Mouse (Mus musculus) thymus, adult 2 months (tissue): ENCODE measurements around the gene Wnt5b. TPM values are rescaled to one million over a fixed set of nuclear protein-coding genes. Genes with fewer than 3 reads are reported as not detected.

Source experiments
- DNase-seq: peaks from one replicate; pipeline ENCODE4 v3.0.0; 2021
- H3K27ac ChIP-seq: fragments of 200-500 bp; 2 replicates; pipeline ENCODE4 v1.5.1; 2012; ENCODE audit warnings: low read length, control low read depth; ENCODE audit not compliant: control insufficient read depth, insufficient read depth
- H3K27me3 ChIP-seq: fragments of 200-500 bp; 2 replicates; pipeline ENCODE4 v1.6.1; 2012; ENCODE audit warnings: mild to moderate bottlenecking, low read length, moderate library complexity, mixed read lengths; ENCODE audit not compliant: control insufficient read depth, insufficient read depth
- H3K36me3 ChIP-seq: fragments of 200-500 bp; 2 replicates; pipeline ENCODE4 v1.6.1; 2012; ENCODE audit warnings: mild to moderate bottlenecking, low read length, moderate library complexity; ENCODE audit not compliant: control insufficient read depth, insufficient read depth
- H3K4me1 ChIP-seq: fragments of 200-500 bp; replicated peaks from 2 replicates; pipeline ENCODE4 v1.6.1; 2012; ENCODE audit warnings: low read length; ENCODE audit not compliant: control insufficient read depth, insufficient read depth
- H3K4me3 ChIP-seq: fragments of 200-500 bp; 2 replicates; pipeline ENCODE4 v1.5.1; 2012; ENCODE audit warnings: mild to moderate bottlenecking, low read length, control low read depth, moderate library complexity; ENCODE audit not compliant: control insufficient read depth, insufficient read depth
- CTCF ChIP-seq: fragments of 200-500 bp; IDR thresholded peaks from 2 replicates; pipeline ENCODE4 v1.5.1; 2012; ENCODE audit warnings: mild to moderate bottlenecking, control low read depth, low read length, moderate library complexity, borderline replicate concordance; ENCODE audit not compliant: control insufficient read depth, poor library complexity, insufficient read depth; ENCODE audit errors: extremely low read depth
- POLR2A ChIP-seq: fragments of 200-500 bp; IDR thresholded peaks from 2 replicates; pipeline ENCODE4 v1.6.1; 2012; ENCODE audit warnings: mild to moderate bottlenecking, low read length, control low read depth, moderate library complexity; ENCODE audit not compliant: control insufficient read depth, poor library complexity, insufficient read depth; ENCODE audit errors: extremely low read depth
- WGBS: fragments of 180-500 bp; shearing (Covaris S2); methylation state at CpG from one replicate; pipeline ENCODE4 v1.1.7; 2018; 5-methylcytosine and 5-hydroxymethylcytosine counted together
- polyA plus RNA-seq: library from polyadenylated mRNA; depleted of rRNA; stranded (reverse); fragments of >200 nt; gene quantifications from 2 replicates; pipeline ENCODE4 v1.2.3, GENCODE M21; 2012

Gene Wnt5b
- polyA plus RNA-seq, 1 experiment, result 6.5 TPM

DNA sequence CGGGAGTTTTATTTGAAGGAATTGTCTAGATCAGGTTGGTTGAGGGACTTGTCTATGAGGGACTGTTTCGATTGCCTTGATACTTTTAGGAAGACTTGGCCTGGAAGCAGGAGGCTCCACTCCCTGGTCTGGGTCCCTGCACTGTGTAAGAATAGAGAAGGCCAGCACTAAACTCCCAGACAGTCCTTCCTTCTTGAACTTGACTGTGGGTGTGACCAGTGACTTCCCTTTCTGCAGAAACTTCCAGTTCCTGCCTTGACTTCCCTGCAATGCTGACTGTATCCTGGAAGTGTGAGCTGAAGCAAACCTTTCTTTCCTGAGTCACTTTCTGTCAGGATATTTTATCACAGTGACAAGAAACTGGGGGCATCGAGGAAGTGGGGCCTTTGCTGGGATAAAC, 73.4 kb downstream of the Wnt5b start:
- no peak overlapping the region for H3K4me3 ChIP-seq
- no peaks in the 10 kb centered on the region for H3K36me3 ChIP-seq
- H3K4me1 ChIP-seq, result no peaks in the 10 kb centered on the region
- H3K27ac ChIP-seq, result no peak overlapping the region
- TF ChIP-seq POLR2A (no peak), CTCF (no peak)
- no peaks in the 10 kb centered on the region for H3K27me3 ChIP-seq
- DNase-seq, result no peak
- 71% methylated on average over 3 of the region's 3 CpGs for WGBS

DNA sequence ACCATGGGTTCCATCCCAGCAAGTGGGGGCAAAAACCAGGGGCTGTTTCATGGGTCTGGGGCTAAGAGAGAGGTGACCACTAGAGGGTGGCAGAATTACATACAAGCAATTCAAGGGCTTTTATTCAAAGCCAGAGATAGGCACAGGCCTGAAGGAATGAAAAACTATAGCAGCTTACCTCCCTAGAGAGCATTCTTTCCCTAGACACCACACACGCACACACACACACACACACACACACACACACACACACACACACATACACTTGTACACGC, 76.4 kb downstream of the Wnt5b start:
- WGBS, result 82% methylated on average over 2 of the region's 2 CpGs
- Histone ChIP-seq H3K4me3 (no peak overlapping the region), H3K27ac (no peak overlapping the region), H3K27me3 (no peaks in the 10 kb centered on the region), H3K4me1 (no peaks in the 10 kb centered on the region), H3K36me3 (no peaks in the 10 kb centered on the region)
- peak; percentile 35 for DNase-seq
- TF ChIP-seq CTCF (no peak), POLR2A (no peak)

DNA sequence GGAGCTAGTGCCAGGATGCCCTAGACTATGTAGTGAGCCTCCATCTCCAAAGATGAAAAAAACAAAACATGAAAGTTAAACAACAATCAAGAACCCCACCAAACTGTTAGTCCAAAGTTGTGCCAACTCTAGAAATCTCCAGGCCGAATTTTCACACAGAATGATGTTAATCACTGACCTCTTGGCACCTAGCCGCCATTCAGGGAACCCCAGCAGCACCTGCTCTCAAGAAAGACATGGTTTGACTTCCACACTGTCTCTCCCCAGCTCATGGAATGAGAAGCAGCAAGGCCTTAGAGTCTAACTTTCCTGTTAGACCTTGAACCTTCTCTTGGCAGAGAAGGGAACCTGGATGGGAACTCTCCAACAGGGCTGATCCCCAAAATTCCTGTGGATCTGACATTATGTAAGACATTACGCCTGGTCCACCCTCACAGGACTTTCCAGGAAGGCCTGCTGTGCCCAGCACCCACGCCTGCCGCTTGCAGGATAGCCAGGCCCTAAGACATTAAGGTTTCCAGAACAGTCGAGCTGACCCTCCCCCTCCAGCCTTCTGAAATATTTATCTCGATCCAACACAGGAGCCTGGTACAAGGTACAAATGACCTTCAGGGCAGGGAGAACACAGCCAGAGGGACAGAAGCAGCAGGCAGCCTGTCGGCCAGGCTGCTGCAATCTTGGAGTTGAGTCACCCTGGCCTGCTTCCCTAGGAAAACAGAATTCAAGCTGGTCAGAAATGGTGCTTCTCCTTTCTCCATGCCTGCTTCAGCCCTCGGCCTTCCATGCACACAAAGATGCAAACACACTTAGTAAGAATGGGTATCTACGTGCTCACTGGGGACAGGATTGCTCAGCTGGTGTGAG, 77.0 kb downstream of the Wnt5b start:
- TF ChIP-seq CTCF (no peak), POLR2A (no peak)
- H3K27ac ChIP-seq, result no peak overlapping the region
- 92% methylated on average over 10 of the region's 10 CpGs for WGBS
- H3K27me3 ChIP-seq, result no peaks in the 10 kb centered on the region
- H3K4me3 ChIP-seq, result no peak overlapping the region
- H3K36me3 ChIP-seq, result no peaks in the 10 kb centered on the region
- H3K4me1 ChIP-seq, result no peaks in the 10 kb centered on the region
- DNase-seq, result no peak

DNA sequence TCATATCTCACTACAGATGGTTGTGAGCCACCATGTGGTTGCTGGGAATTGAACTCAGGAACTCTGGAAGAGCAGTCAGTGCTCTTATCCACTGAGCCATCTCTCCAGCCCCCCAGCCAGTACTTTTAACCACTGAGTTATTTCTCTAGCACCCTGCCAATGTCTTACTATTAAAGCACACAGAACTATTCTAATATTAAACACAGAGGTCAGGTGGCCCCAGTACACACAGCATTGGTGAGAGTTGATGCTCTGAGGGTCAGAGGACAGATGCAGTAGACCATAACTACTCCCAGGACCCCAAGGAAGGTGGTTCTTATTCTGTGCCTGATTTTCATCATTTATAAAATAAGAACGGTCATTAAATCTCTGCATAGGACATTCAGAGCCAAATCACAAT, 78.0 kb downstream of the Wnt5b start:
- Histone ChIP-seq H3K36me3 (no peaks in the 10 kb centered on the region), H3K4me3 (no peak overlapping the region), H3K27me3 (no peaks in the 10 kb centered on the region), H3K4me1 (no peaks in the 10 kb centered on the region), H3K27ac (no peak overlapping the region)
- DNase-seq, result no peak
- WGBS, result 95% methylated on average over 1 of the region's 1 CpGs
- TF ChIP-seq POLR2A (no peak), CTCF (no peak)

DNA sequence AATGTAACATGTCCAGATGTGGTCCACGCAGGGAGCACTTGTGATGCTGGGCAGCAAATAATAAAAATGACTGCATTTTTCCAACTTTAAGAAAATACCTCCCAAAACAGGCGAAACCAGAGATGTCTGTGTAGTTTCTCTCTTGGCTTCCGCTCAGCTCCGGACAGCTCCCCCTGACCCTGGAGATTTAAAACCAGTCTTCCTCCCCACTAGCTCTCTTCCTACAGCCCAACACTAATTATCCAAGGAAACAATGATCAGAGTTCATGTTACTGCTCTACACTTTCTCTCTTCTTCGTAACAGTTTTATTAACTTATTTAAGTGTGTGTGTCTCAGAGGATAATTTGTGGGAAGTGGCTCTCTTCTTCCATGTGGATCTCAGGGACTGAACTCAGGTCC, 83.8 kb downstream of the Wnt5b start:
- no peaks in the 10 kb centered on the region for H3K4me1 ChIP-seq
- no peaks in the 10 kb centered on the region for H3K36me3 ChIP-seq
- WGBS, result 94% methylated on average over 5 of the region's 5 CpGs
- DNase-seq, result no peak
- no peak overlapping the region for H3K27ac ChIP-seq
- TF ChIP-seq CTCF (no peak), POLR2A (no peak)
- no peak overlapping the region for H3K4me3 ChIP-seq
- H3K27me3 ChIP-seq, result no peaks in the 10 kb centered on the region

DNA sequence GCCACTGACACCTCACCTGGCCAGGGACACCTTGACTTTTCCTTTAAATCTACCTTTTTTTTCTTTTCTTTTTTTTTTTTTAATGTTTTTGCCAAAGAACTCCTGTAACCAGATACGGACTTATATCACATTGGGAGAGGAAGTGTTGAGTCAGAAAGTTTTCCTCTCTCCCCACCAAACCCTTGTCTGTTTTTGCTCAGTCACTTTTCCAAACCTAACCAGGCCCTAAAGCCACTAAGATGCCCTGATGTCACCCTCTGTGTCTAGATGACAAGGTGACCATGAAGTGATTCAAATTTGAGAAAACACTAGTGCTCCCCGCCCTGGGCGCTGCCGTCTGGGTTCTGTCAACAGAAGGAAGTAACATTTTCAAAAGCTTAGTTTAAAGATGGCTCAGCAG, 85.1 kb downstream of the Wnt5b start:
- no peak overlapping the region for H3K27ac ChIP-seq
- no peaks in the 10 kb centered on the region for H3K4me1 ChIP-seq
- no peaks in the 10 kb centered on the region for H3K36me3 ChIP-seq
- no peak overlapping the region for H3K4me3 ChIP-seq
- H3K27me3 ChIP-seq, result no peaks in the 10 kb centered on the region
- 71% methylated on average over 4 of the region's 4 CpGs for WGBS
- DNase-seq, result no peak
- TF ChIP-seq CTCF (no peak), POLR2A (no peak)

DNA sequence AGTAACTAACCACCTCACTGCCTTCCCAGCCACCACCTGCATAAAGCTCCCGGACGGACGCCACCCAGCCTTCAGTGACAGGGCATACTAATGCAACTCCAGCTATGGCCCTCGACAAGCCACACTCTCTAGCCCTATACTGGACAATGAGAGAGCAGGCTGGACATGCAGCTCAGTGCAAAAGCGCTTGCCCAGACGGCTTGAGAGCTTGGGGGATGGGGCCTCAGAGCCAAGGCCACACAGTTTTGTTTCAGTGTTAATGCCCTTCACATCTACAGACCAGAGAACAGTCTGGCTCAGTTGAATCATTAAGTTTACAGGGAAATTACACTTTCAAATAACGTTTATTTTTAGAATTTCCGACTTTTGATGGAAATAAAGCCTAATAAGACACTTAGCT, 86.0 kb downstream of the Wnt5b start:
- TF ChIP-seq POLR2A (no peak), CTCF (no peak)
- Histone ChIP-seq H3K27me3 (no peaks in the 10 kb centered on the region), H3K4me1 (no peaks in the 10 kb centered on the region), H3K36me3 (no peaks in the 10 kb centered on the region), H3K27ac (no peak overlapping the region), H3K4me3 (no peak overlapping the region)
- WGBS, result 93% methylated on average over 8 of the region's 8 CpGs
- DNase-seq, result no peak
